Mouse (Mus musculus) ES-Bruce4 (cell line): Measurements from ENCODE around the gene Pip4k2b. TPM values are rescaled to one million over a fixed set of nuclear protein-coding genes. Genes with fewer than 3 reads are reported as not detected.

Experiments used
- H3K27ac ChIP-seq: 2 replicates; pipeline ENCODE4 v1.5.1; 2012; ENCODE audit warnings: low read length, inconsistent platforms; ENCODE audit not compliant: insufficient read depth
- H3K27me3 ChIP-seq: 2 replicates; pipeline ENCODE4 v1.6.1; 2012; ENCODE audit warnings: mild to moderate bottlenecking, low read length, inconsistent platforms; ENCODE audit not compliant: control insufficient read depth, poor library complexity, insufficient read depth, severe bottlenecking
- H3K36me3 ChIP-seq: 2 replicates; pipeline ENCODE4 v1.6.1; 2012; ENCODE audit warnings: inconsistent platforms, mild to moderate bottlenecking, low read length, moderate library complexity; ENCODE audit not compliant: control insufficient read depth, poor library complexity, insufficient read depth, severe bottlenecking
- H3K4me1 ChIP-seq: one replicate; pipeline ENCODE4 v1.8.1; 2011; ENCODE audit warnings: low read length; ENCODE audit not compliant: control insufficient read depth, insufficient read depth
- H3K4me3 ChIP-seq: 2 replicates; pipeline ENCODE4 v1.5.1; 2011; ENCODE audit warnings: low read depth, mild to moderate bottlenecking, low read length
- H3K9ac ChIP-seq: 2 replicates; pipeline ENCODE4 v1.6.1; 2012; ENCODE audit warnings: low read depth, mild to moderate bottlenecking, inconsistent platforms; ENCODE audit not compliant: poor library complexity, severe bottlenecking
- H3K9me3 ChIP-seq: replicated peaks from 2 replicates; pipeline ENCODE4 v1.6.1; 2012; ENCODE audit warnings: mild to moderate bottlenecking, low read length, inconsistent platforms; ENCODE audit not compliant: control insufficient read depth, poor library complexity, insufficient read depth, severe bottlenecking
- CTCF ChIP-seq: IDR thresholded peaks from one replicate; pipeline ENCODE4 v1.8.1; 2011; ENCODE audit warnings: low read depth, low read length
- EP300 ChIP-seq: IDR thresholded peaks from 2 replicates; pipeline ENCODE4 v1.6.1; 2011; ENCODE audit warnings: low read depth, low read length; ENCODE audit not compliant: insufficient read depth
- POLR2A ChIP-seq: IDR thresholded peaks from one replicate; pipeline ENCODE4 v1.8.1; 2011; ENCODE audit warnings: low read length; ENCODE audit not compliant: insufficient read depth
- polyA plus RNA-seq: library from polyadenylated mRNA; stranded (reverse); fragments of >200 nt; gene quantifications from 2 replicates; pipeline ENCODE4 v1.2.4, GENCODE M21; 2011; ENCODE audit warnings: low read depth; ENCODE audit not compliant: missing spikeins, insufficient read depth, insufficient read length

Gene Pip4k2b
- polyA plus RNA-seq, 1 experiment = 35.0 TPM

- peaks cover 14% of the 10 kb centered on the region for H3K36me3 ChIP-seq
- no peak overlapping the region for H3K4me3 ChIP-seq
- H3K27ac ChIP-seq = no peak overlapping the region
- TF ChIP-seq CTCF (no peak), POLR2A (no peak), EP300 (no peak)
- H3K27me3 ChIP-seq = no peaks in the 10 kb centered on the region
- no peaks in the 10 kb centered on the region for H3K9me3 ChIP-seq
- H3K9ac ChIP-seq = no peak overlapping the region
- no peaks in the 10 kb centered on the region for H3K4me1 ChIP-seq
These were observed 42.7 kb downstream of the Pip4k2b start for GRCm38 (mm10) chr11:97701581-97702392.

DNA sequence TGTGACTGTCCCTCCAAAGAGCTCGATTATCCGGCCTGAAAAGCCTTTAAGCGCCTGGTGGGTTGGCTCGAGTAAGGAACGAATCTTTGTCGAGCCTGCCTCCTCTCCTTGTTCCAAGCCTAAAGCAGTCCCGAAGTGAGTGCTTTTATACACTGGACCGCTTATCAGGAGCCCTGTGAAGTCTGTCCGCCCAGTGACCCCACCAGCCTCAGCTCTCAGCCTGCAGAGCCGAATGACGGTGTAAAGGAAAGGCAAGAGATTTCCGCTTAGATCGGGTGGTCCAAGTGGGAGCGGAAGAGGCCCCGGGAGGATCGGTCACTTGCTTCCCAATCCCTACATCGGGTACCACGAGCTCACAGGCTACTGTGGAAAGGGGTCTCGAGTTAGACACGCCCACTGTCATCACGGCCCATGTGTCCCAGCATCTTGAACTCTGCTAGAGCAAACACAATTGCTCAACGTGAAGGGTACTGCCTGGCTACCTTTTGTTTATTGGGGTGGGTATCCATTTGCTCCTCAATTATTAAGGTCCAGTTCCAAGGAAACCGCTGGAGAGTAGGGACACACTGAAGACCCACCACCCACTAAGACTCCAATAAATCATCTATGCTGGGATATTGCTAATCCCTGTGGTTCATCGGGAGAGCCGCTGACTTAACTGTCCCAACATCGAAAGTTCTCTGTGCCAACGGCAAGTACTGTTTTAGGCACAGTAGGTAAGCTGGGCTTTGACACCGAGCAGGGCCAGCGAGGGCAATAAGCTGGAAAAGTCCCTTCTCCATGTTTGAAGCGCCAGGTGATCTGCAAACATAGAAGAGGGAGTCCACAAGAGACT is 43.5 kb downstream of the Pip4k2b start:
- Histone ChIP-seq H3K27ac (no peak overlapping the region), H3K36me3 (peaks cover 6% of the 10 kb centered on the region), H3K9me3 (no peaks in the 10 kb centered on the region), H3K27me3 (no peaks in the 10 kb centered on the region), H3K4me3 (peak overlapping the region; percentile 90), H3K4me1 (no peaks in the 10 kb centered on the region), H3K9ac (peak overlapping the region; percentile 97)
- TF ChIP-seq CTCF = no peak
- no peak for TF ChIP-seq POLR2A
- no peak for TF ChIP-seq EP300

GRCm38 (mm10) chr11:97700003-97700745 is 44.3 kb downstream of the Pip4k2b start, which contains the start of gene Pcgf2:
Gene Pcgf2, minus strand, starts transcription at chr11:97700497.
- peak within 1 kb of the TSS; percentile 89 for H3K27ac ChIP-seq
- no peaks in the 10 kb centered on the region for H3K27me3 ChIP-seq
- H3K4me3 ChIP-seq = peak within 1 kb of the TSS; percentile 90
- H3K4me1 ChIP-seq = peaks cover 3% of the 10 kb centered on the region
- peak within 1 kb of the TSS; percentile 97 for H3K9ac ChIP-seq
- no peak for TF ChIP-seq POLR2A
- TF ChIP-seq EP300 = no peak
- TF ChIP-seq CTCF = no peak
- H3K9me3 ChIP-seq = no peaks in the 10 kb centered on the region
- H3K36me3 ChIP-seq = no peaks in the 10 kb centered on the region; the same call in 1 of the 2 replicates

- H3K9me3 ChIP-seq = no peaks in the 10 kb centered on the region
- H3K4me1 ChIP-seq = peaks cover 6% of the 10 kb centered on the region
- peak overlapping the region; percentile 89 for H3K27ac ChIP-seq
- H3K4me3 ChIP-seq = peak overlapping the region; percentile 90
- no peaks in the 10 kb centered on the region for H3K27me3 ChIP-seq
- peak; percentile 42; the same call in 1 of the 2 replicates for TF ChIP-seq EP300
- peak; percentile 97 for TF ChIP-seq POLR2A
- TF ChIP-seq CTCF = no peak
- H3K36me3 ChIP-seq = no peaks in the 10 kb centered on the region
- peak overlapping the region; percentile 97 for H3K9ac ChIP-seq
These were observed 44.9 kb downstream of the Pip4k2b start for GRCm38 (mm10) chr11:97699626-97700002.

DNA sequence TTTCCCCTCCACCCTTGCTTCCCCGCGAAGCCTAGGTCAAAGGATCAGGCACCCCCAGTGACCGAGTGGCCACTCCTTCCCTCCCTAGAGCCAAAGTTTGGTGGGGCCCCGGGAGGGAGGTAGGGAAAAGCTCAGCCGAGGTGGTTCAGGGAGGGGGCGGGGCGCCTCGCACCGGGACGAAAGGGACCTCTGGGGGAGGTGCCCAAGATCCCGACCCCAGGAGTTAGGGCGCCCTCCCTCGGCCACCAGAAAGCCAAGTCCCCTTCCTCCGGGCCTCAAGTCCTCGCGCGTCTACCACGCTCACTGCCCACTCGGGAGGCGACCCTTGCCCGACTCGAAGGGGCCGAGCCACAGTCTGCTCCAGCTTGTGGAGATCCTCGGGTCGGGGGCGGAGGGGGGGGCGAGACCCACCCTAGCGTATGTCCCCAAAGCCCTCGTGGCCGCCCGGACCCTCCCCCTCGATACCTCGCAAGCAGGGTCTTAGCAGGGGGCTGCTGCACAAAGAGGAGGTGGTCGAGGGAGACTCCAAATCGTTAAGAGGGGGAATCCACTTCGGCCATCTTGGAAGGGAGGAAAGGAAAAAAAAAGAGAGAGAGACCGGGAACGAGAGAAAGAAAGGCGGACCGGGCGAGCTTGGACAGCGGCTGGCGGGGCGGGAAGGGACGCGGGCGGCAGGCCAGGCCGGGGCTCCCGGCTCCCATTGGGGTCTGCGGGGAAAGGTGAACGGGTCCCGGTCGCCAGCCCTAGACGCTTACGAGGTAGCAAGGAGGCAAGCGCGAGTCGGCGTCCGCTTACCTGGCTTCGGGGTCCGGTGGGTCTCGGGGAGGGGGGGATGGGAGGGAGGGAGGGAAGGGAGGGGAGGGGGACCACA is 45.5 kb downstream of the Pip4k2b start:
- Histone ChIP-seq H3K4me1 (peaks cover 6% of the 10 kb centered on the region), H3K27me3 (no peaks in the 10 kb centered on the region), H3K27ac (peak overlapping the region; percentile 52), H3K9ac (peak overlapping the region; percentile 97), H3K36me3 (no peaks in the 10 kb centered on the region), H3K4me3 (peak overlapping the region; percentile 90), H3K9me3 (no peaks in the 10 kb centered on the region)
- TF ChIP-seq EP300 (no peak), POLR2A (no peak), CTCF (peak; percentile 48)
